Mouse (Mus musculus) heart, embryonic 12.5 days (tissue): ENCODE data around the gene Igsf21. TPM values are rescaled to one million over a fixed set of nuclear protein-coding genes. Genes with fewer than 3 reads are reported as not detected.

Experiments used
- ATAC-seq: fragments of 200-750 bp; cut with Nextera tagmentation; 2 replicates; pipeline ENCODE4 v1.8.0; 2017; ENCODE audit warnings: moderate TSS enrichment, moderate library complexity; ENCODE audit not compliant: insufficient number of reproducible peaks, low FRiP score
- H3K27ac ChIP-seq: fragments of 300-500 bp; sonication (generic); 2 replicates; pipeline ENCODE4 v1.5.1; 2016; ENCODE audit warnings: mild to moderate bottlenecking, moderate library complexity; ENCODE audit not compliant: poor library complexity, severe bottlenecking
- H3K27me3 ChIP-seq: fragments of 300-500 bp; sonication (generic); replicated peaks from 2 replicates; pipeline ENCODE4 v1.6.1; 2016; ENCODE audit warnings: mild to moderate bottlenecking, moderate library complexity
- H3K36me3 ChIP-seq: fragments of 300-500 bp; sonication (generic); 2 replicates; pipeline ENCODE4 v1.6.1; 2016; ENCODE audit warnings: mild to moderate bottlenecking, moderate library complexity
- H3K4me1 ChIP-seq: fragments of 300-500 bp; sonication (generic); replicated peaks from 2 replicates; pipeline ENCODE4 v1.6.1; 2016; ENCODE audit warnings: mild to moderate bottlenecking
- H3K4me2 ChIP-seq: fragments of 300-500 bp; sonication (generic); 2 replicates; pipeline ENCODE4 v1.6.1; 2016; ENCODE audit warnings: mild to moderate bottlenecking, moderate library complexity
- H3K4me3 ChIP-seq: fragments of 300-500 bp; sonication (generic); 2 replicates; pipeline ENCODE4 v1.5.1; 2016; ENCODE audit warnings: mild to moderate bottlenecking
- H3K9ac ChIP-seq: fragments of 300-500 bp; sonication (generic); 2 replicates; pipeline ENCODE4 v1.6.1; 2016; ENCODE audit warnings: mild to moderate bottlenecking, moderate library complexity
- H3K9me3 ChIP-seq: fragments of 300-500 bp; sonication (generic); replicated peaks from 2 replicates; pipeline ENCODE4 v1.6.1; 2016; ENCODE audit warnings: mild to moderate bottlenecking, moderate library complexity
- WGBS: fragments of 180-500 bp; shearing (Covaris S2); methylation state at CpG from one replicate; pipeline ENCODE4 v1.1.7; 2016; 5-methylcytosine and 5-hydroxymethylcytosine counted together
- polyA plus RNA-seq: library from polyadenylated mRNA; unstranded; fragments of >200 nt; fragmentation: Nextera tagmentation; extraction: Ambion mirVana; gene quantifications from 2 replicates; pipeline ENCODE4 v1.2.1, GENCODE M21; 2016

The Igsf21 gene
- polyA plus RNA-seq, 1 experiment from 2014 or later, result 0.17 TPM

DNA sequence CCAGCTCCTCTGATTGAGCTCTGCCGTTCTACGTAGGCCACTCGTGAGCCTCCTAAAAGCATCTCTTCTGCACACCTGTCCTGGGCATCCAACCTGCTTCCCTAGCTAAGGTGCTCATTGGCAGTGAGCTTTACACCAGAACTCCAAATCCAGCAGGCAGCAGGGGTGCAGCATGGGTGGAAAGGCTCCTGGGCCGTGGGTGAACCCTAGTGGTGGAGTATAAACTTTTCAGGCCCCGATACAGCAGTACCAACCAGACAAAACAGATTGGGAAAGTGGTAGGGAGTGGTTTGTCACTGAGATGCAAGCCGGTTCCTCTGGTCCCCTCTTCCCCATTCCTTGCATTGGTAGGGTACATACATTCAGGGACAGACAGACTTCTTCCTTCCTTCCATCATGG lies 170.2 kb downstream of the Igsf21 start:
- Histone ChIP-seq H3K9me3 (no peaks in the 10 kb centered on the region), H3K27ac (no peak overlapping the region), H3K4me3 (no peak overlapping the region), H3K9ac (no peak overlapping the region), H3K4me2 (no peak overlapping the region), H3K36me3 (no peaks in the 10 kb centered on the region), H3K27me3 (peaks cover 33% of the 10 kb centered on the region), H3K4me1 (no peaks in the 10 kb centered on the region)
- WGBS, result 67% methylated on average over 6 of the region's 6 CpGs
- ATAC-seq, result no peak

DNA sequence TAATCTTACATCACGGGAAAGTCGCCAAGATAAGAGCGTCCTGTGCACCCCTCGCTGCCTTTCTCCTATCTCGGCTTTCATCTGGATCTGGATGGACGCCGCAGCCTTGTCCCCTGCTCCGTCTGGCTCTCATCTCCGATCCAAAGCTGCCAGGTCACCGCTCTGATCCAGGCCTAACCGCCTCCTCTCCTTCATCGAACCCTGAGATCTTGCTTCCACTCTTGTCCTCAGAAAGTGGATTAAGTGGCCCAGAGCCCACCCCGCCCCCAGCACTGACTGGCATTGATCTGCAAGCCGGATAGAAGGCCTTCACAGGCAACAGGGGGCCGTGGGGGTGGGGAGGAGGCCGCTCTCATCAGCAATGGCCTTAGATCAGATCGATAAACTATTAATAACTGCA lies 175.5 kb downstream of the Igsf21 start:
- Histone ChIP-seq H3K4me1 (peaks cover 16% of the 10 kb centered on the region), H3K9me3 (peaks cover 5% of the 10 kb centered on the region), H3K27ac (no peak overlapping the region), H3K9ac (no peak overlapping the region), H3K36me3 (no peaks in the 10 kb centered on the region), H3K27me3 (peaks cover 52% of the 10 kb centered on the region), H3K4me2 (no peak overlapping the region), H3K4me3 (no peak overlapping the region)
- ATAC-seq, result no peak
- 9% methylated on average over 17 of the region's 17 CpGs for WGBS

GRCm38 (mm10) chr4:140070331-140070652 lies 176.3 kb downstream of the Igsf21 start:
- Histone ChIP-seq H3K9me3 (peaks cover 5% of the 10 kb centered on the region), H3K27me3 (peaks cover 52% of the 10 kb centered on the region), H3K9ac (no peak overlapping the region), H3K4me1 (peaks cover 16% of the 10 kb centered on the region), H3K4me2 (no peak overlapping the region), H3K4me3 (no peak overlapping the region), H3K36me3 (no peaks in the 10 kb centered on the region), H3K27ac (no peak overlapping the region)
- 29% methylated on average over 10 of the region's 10 CpGs for WGBS
- ATAC-seq, result no peak

GRCm38 (mm10) chr4:140069563-140070330 lies 176.8 kb downstream of the Igsf21 start:
- peaks cover 52% of the 10 kb centered on the region for H3K27me3 ChIP-seq
- peak overlapping the region; percentile 21; the same call in 1 of the 2 replicates for H3K4me2 ChIP-seq

GRCm38 (mm10) chr4:140068468-140068867 lies 178.1 kb downstream of the Igsf21 start:
- Histone ChIP-seq H3K9ac (no peak overlapping the region), H3K4me2 (no peak overlapping the region), H3K36me3 (no peaks in the 10 kb centered on the region), H3K4me3 (no peak overlapping the region), H3K27ac (no peak overlapping the region), H3K4me1 (peaks cover 16% of the 10 kb centered on the region), H3K9me3 (peaks cover 5% of the 10 kb centered on the region), H3K27me3 (peaks cover 46% of the 10 kb centered on the region)
- ATAC-seq, result no peak
- WGBS, result 91% methylated on average over 6 of the region's 6 CpGs

More at GRCm38 (mm10) chr4:140069563-140070330, 176.8 kb downstream of the Igsf21 start:
- no peak overlapping the region for H3K9ac ChIP-seq
- H3K4me3 ChIP-seq, result no peak overlapping the region
- peak; percentile 44; the same call in 1 of the 2 replicates for ATAC-seq
- H3K36me3 ChIP-seq, result no peaks in the 10 kb centered on the region
- peaks cover 16% of the 10 kb centered on the region for H3K4me1 ChIP-seq
- no peak overlapping the region for H3K27ac ChIP-seq
- H3K9me3 ChIP-seq, result peaks cover 5% of the 10 kb centered on the region
- WGBS, result 10% methylated on average over 15 of the region's 15 CpGs

DNA sequence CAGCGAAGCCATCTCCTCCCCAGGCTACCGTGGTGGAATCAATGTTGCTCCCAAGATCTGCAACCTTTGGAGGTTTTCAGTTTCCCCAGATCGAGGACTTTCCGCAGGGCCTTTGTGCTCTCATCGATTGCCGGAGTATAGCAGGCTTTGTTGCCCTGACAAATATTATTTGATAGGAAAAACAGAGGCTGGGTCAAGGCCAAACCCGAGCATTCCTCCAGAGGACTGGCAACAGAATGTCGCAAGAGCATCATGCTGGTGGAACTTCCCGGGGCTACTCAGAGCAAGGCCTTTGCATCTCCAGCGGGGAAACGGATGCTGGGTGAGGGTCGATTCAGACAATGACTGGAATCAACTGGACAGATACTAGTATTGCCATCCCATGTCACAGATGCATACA lies 180.6 kb downstream of the Igsf21 start:
- H3K27me3 ChIP-seq, result peaks cover 23% of the 10 kb centered on the region
- H3K4me1 ChIP-seq, result peaks cover 13% of the 10 kb centered on the region
- no peak overlapping the region for H3K27ac ChIP-seq
- H3K4me2 ChIP-seq, result no peak overlapping the region
- H3K9ac ChIP-seq, result no peak overlapping the region
- peaks cover 5% of the 10 kb centered on the region for H3K9me3 ChIP-seq
- no peak overlapping the region for H3K4me3 ChIP-seq
- no peak for ATAC-seq
- WGBS, result 85% methylated on average over 12 of the region's 12 CpGs
- H3K36me3 ChIP-seq, result no peaks in the 10 kb centered on the region

GRCm38 (mm10) chr4:140063153-140063671 lies 183.4 kb downstream of the Igsf21 start:
- peaks cover 8% of the 10 kb centered on the region for H3K27me3 ChIP-seq
- H3K4me2 ChIP-seq, result no peak overlapping the region
- no peaks in the 10 kb centered on the region; the same call in 1 of the 2 replicates for H3K9me3 ChIP-seq
- no peak for ATAC-seq
- no peak overlapping the region for H3K9ac ChIP-seq
- no peaks in the 10 kb centered on the region for H3K4me1 ChIP-seq
- H3K27ac ChIP-seq, result no peak overlapping the region
- H3K4me3 ChIP-seq, result no peak overlapping the region
- 85% methylated on average over 13 of the region's 13 CpGs for WGBS
- H3K36me3 ChIP-seq, result no peaks in the 10 kb centered on the region

DNA sequence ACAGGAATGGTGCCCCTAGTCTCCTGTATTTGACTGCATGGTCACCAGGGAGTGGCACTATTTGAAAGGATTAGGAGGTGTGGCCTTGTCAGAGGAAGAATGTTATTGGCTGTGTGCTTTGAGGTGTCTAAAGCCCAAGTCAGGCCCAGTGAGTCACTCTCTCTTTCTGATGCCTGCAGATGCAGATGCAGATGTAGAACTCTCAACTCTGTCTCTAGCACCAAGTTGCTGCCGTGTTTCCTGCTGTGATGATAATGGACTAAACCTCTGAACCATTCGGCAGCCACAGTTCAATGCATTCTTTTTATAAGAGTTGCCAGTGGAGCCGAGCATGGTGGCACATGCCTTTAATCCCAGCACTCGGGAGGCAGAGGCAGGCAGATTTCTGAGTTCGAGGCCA lies 186.3 kb downstream of the Igsf21 start:
- no peak overlapping the region for H3K4me3 ChIP-seq
- H3K4me2 ChIP-seq, result no peak overlapping the region
- 75% methylated on average over 5 of the region's 5 CpGs for WGBS
- H3K4me1 ChIP-seq, result no peaks in the 10 kb centered on the region
- H3K9ac ChIP-seq, result no peak overlapping the region
- no peaks in the 10 kb centered on the region; the same call in 1 of the 2 replicates for H3K9me3 ChIP-seq
- no peaks in the 10 kb centered on the region for H3K36me3 ChIP-seq
- no peak for ATAC-seq
- H3K27me3 ChIP-seq, result peaks cover 14% of the 10 kb centered on the region
- no peak overlapping the region for H3K27ac ChIP-seq

GRCm38 (mm10) chr4:140053042-140053441 lies 193.5 kb downstream of the Igsf21 start:
- Histone ChIP-seq H3K4me1 (no peaks in the 10 kb centered on the region), H3K36me3 (no peaks in the 10 kb centered on the region), H3K27me3 (peaks cover 4% of the 10 kb centered on the region), H3K4me3 (no peak overlapping the region), H3K9me3 (peaks cover 8% of the 10 kb centered on the region; the same call in 1 of the 2 replicates), H3K9ac (no peak overlapping the region), H3K27ac (no peak overlapping the region), H3K4me2 (no peak overlapping the region)
- 70% methylated on average over 7 of the region's 7 CpGs for WGBS
- no peak for ATAC-seq

- no peak for ATAC-seq
- Histone ChIP-seq H3K9me3 (peaks cover 8% of the 10 kb centered on the region; the same call in 1 of the 2 replicates), H3K4me1 (no peaks in the 10 kb centered on the region), H3K4me2 (no peak overlapping the region), H3K27me3 (no peaks in the 10 kb centered on the region; the same call in 1 of the 2 replicates), H3K27ac (no peak overlapping the region), H3K9ac (no peak overlapping the region), H3K36me3 (no peaks in the 10 kb centered on the region), H3K4me3 (no peak overlapping the region)
- 53% methylated on average over 11 of the region's 11 CpGs for WGBS
Measured at GRCm38 (mm10) chr4:140052575-140052974, 194.0 kb downstream of the Igsf21 start.

- peaks cover 18% of the 10 kb centered on the region for H3K27me3 ChIP-seq
- 0 out of 2 replicates have a peak, but pooled peaks cover 4% of the 10 kb centered on the region for H3K4me1 ChIP-seq
- no peak overlapping the region for H3K9ac ChIP-seq
- H3K4me2 ChIP-seq, result no peak overlapping the region
- no peak overlapping the region for H3K27ac ChIP-seq
- H3K36me3 ChIP-seq, result no peaks in the 10 kb centered on the region
- ATAC-seq, result no peak
- H3K9me3 ChIP-seq, result peaks cover 8% of the 10 kb centered on the region; the same call in 1 of the 2 replicates
- H3K4me3 ChIP-seq, result no peak overlapping the region
- WGBS, result 59% methylated on average over 10 of the region's 10 CpGs
Measured at GRCm38 (mm10) chr4:140047807-140048362, 198.7 kb downstream of the Igsf21 start.
